Mouse (Mus musculus) adrenal gland, postnatal 4 days (tissue): ENCODE measurements around the gene Ano1. TPM values are rescaled to one million over a fixed set of nuclear protein-coding genes. Genes with fewer than 3 reads are reported as not detected.

ENCODE experiments used
- DNase-seq, 2 experiments: peaks; one replicate each; pipeline ENCODE4 v3.0.0; 2021 to 2022; ENCODE audit warnings: low spot score in 2 of 2, mixed read lengths in 2 of 2
- total RNA-seq, 2 experiments: library from RNA; stranded (reverse); gene quantifications; 2 replicates each; pipeline ENCODE4 v1.2.3; 2021

Ano1 gene
- total RNA-seq, 2 experiments from 2014 or later, result 22.7 to 29.3 TPM

DNA sequence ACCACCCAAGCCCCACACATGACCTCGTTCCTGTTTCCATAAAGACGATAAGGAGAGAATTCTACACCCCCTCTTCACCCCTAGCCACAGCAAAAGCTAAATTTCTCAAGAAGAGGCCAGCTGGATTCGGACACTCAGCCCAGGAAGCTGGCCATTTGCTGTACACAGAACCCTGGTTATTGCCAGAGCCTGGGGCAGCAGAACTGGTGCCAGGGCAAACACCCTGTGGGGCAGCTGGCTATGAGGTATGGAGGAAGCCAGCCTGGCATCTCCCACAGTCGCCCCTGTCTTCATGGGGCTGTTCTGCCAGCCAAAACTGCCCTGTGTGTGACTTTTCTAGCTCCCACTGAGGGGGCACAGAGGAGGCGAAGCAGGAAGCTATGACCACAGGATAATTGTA, 104.2 kb downstream of the Ano1 start:
- DNase-seq, result no peak

DNA sequence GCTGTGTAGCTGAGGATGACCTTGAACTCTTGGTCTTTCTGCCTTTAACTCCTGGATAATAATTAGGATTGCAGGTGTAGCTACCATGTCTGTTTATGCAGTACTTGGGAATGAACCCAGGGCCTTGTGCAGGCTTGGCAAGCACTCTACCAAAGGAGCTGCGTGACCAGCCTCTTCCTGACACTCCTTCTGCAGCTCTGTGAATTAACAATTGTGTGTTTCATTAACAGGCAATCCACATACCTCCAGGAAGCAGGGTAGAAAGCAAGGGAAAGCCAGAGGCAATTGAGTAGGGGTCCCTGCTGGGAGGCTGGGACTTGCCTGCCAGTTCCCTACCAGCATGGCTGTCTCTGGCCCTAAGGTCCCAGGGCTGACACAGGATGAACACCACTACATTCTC, 111.0 kb downstream of the Ano1 start:
- DNase-seq, result no peak

DNA sequence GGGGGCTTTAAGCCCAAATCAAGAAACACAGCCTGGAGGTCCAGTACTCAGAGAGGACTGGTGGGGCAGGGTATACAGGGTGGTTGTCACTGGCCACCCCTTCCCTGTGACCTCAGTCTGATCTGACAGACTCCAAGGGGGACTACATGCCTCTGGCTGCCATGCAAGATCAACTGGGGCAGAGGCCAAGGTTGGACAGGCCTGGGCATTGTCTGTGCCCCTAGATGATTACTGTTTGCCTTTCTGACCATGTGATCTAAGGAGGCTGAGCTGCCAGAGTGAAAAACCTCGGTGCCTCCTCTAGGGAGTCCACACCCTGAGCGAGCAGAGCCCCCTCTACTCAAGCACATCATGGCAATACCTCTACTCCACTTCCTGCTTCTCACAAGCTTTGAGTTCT, 115.8 kb downstream of the Ano1 start:
- DNase-seq, result no peak

DNA sequence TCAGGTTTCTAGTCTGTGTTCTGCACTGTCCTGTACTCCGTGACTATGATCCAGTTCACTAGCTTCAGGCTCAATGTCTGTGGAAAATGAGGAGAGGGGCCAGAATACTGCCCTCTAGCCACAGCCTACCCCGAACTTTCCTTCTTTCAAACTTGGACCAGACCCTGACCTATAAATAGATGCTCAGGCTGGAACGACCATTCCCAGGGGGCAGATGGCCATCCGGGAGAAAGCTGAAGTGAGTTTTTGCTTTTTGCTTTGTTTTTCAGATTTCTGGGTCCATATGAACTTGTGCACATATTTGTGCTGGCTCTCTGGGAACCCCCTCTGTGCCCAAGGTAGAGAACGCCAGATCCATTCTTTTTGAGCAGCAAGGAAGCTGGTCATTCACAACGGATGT, 116.9 kb downstream of the Ano1 start:
- DNase-seq, result no peak

DNA sequence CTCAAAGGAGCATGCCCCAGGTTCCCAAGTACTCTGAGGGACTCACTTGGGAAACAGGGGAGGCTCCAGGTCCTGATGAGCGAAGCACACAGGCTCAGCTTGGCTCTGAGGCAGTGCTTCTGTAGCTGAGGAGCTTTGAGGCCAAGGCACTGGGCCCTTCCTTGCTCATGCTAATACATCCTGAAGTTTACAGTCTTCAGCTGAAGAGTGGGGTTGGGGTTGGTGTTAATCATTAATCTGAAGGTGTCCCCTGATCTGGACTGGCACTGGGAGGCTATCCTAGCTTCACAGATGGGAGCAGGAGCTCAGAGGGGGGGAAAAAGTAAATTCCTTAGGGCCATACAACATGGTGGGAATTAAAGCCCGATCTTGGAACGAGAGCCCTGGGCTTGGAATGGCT, 117.3 kb downstream of the Ano1 start:
- DNase-seq, result no peak

DNA sequence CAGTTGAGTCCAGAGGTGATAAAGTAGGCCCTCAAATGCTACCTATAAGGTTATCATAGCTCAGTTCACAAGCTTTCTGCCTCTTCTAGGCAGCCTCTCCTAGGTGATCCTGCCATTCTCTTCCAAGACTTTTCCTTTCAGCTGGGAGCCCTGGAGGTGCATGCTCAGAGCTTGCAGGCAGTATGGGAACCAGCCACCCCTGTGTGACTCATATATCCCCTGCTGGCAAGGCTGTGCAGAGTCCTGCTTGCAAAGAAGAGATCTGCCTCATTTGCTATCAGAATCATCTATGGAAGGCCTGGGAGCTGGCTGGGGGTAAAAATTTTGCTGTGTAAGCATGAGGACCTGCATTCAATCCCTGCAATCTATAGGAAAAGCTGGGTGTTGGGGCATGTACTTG, 119.5 kb downstream of the Ano1 start:
- no peak for DNase-seq

DNA sequence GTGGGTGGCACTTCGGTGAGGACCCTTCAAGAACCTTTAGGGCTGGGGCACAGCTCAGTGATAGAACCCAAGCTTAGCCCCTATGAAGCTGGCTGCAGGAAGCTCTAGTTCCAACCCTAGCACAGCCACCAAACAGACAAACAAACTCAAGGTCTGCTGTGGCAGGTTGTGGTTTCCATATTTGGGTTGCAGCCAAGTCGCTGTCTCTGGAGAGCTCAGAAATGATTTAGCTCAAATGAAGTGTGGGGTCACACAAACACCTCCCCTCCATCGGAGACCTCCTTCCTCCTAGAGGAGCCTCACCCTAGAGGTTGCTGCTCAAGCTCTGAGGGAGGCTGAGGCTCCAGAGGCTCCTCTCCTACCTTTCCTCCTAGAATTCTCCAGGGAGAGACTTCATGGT, 121.2 kb downstream of the Ano1 start:
- no peak for DNase-seq

DNA sequence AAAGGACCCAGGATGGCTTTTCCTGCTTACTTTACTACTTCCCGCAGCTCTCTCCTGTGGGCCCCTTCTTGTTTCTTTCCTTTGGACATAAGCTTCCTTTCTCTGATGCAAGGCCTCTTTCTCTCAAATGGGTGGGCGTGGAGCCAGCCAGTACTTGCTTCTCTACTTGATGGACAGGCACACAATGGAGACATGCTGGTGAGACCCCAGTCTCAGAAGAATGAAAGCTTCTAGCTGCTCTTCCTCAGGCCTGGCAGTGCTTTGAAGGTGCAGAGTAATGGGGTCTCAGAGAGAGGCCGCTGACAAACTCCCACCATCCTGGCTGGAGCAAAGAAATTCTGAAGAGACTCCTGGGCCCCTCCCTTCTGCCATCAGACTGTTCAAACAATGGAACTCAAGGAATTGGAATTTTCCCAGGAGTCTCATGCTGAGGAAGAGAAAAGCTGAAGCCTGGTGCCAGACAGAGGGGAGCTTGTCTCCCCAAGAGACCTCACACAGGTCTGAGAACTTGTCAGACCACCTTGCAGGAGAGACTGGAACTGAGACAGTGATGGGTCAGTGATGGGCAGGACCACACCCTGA, 123.3 kb downstream of the Ano1 start:
- DNase-seq, result no peak

DNA sequence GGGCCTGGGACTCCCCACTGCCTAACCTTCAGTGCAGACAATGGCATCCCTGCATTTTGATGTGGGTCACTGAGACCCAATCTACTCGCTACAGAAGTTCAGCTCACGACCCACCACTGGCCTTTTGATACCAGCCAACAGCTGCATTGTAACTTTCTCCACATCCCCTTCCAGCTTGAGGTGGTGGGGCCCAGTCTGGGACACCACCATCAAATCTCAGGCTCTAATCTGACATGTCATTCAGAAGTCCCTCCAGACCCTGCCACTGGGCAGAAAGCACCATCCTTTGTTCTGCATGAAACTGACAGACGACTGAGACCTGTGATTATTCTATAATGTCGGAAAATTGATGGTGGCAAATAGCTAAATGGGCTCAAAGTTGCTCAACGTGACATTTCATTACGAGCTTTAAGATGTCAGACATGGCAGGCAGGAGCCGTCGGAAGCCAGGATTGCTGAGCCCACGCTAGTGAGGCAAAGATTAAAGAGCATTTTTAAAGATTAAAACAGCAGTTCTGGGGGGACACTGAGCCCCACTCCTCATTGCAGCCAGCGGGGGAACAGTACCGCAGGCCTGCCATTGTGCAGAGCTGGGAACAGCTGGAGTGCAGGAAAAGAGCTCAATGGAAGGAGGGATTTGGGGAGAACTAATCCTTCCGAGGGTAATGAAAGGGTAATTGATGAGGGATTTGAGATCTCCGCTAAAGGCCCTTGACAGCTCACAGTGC, 124.0 kb downstream of the Ano1 start:
- no peak for DNase-seq

DNA sequence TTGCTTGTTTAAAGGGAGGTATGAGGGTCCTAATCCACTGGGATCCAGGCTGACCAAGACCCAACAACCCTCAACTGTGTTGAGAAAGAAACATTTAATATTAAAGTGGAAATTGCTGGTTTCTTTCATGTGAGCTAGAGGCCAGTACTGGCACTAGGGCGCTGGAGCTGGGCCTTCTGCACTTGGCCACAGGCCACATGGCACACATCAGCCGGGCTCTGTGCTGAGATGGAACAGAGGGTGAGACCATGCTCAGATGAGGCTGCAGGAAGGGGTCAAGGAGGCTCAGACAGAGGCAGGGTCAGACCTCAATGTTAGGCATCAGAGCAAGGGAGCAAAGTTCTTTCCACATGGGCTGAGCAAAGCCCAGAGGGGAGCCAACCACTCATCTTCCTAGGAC, 125.7 kb downstream of the Ano1 start:
- DNase-seq, result no peak

DNA sequence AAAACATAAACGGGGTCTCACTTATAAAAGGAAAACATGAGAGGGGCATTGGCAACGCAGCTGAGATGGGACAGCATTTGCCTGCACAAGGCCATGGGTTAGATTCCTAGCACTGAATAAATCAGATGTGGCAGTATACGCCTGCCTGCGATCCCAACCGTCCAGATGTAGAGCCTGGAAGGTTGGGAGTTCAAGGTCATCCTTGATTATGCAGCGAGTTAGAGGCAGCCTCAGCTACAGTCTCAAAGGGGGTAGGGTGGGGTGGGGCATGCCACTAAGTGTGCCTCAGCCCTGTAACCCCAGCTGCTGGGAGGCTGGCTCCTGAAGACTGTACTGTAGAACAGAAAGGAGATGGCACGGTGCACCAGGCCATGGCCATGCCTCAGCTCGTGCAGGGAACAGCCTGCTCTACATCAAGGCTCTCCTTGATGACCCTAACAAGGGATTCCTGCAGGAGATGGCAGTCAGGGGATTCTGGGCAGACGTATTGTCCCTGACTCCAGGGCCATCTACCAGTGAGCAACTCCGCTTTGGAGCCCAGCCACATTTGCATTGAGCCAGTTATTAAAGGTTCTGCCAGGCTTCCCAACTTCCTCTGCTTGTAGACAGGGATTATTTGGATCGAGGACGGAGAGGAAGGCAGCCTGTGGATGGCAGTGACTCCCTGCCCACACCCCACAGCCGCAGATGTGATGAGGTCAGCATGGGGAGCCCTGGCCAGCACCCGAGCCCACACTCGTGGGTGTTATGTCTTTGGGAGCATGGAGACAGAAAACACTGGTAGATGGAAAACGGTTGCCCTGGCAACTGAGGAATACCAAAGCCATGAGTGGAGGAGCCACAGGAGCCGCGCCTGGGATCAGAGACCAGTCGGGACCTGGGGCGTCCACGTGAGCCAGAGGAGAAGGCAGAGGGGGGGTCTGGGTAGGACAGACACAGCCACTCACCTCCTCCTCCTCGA, 130.8 kb downstream of the Ano1 start:
- peak in 1 of 2 experiments; percentile 46 for DNase-seq

DNA sequence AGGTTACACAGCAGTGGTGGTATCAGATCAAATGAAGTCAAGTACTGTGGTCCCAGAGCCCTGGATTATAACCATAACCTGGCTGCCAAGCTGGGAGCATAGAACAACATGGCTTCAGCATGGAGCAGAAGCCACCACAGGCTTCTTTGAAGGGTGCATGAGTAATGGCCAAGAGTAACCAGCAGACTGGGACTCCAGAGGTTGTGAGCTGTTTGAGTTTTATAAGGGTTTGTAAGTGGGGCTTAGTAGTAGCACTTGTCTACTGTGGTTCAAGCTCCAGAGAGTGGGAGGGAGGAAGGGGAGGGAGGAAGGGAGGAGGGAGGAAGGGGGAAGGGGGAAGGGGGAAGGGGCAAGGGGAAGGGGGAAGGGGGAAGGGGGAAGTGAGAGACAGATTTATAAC, 131.5 kb downstream of the Ano1 start:
- no peak for DNase-seq

DNA sequence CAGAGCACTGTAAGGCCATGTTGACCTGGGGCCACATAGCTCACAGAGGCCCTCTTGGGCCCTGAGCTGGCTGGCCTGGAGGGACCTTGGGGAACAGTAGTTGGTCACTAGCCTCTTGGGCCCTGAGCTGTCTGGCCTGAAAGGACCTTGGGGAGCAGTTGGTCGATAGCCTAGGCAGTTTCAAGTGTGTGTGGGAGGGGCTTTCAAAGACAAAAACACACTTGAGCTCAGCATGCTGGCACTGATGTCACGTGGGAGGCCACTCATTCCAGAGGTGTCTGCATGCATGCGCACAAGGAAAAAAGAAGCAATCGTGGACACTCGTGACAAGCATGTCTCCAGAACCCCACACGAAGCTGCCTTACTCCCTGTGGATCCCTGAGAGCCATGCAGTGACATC, 136.4 kb downstream of the Ano1 start:
- DNase-seq, result no peak

DNA sequence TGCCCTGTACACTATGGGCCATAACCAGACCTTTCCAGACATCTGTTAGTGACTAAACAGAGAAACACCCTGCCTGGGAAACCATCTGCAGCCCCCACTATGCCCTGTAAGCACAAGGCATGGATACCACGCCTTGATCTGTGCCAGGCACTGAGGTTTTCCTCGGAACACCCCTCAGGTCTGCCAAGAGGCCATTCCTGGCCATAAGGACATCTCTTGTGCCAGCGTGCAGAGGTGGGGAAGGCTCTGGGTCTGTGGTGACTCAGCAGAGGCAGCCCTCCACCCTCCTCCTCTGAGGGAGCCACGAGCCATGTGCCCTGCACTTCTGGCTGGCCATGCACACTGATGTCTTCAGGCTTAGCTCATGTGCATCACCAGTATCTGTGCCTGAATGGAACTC, 138.9 kb downstream of the Ano1 start:
- no peak for DNase-seq

DNA sequence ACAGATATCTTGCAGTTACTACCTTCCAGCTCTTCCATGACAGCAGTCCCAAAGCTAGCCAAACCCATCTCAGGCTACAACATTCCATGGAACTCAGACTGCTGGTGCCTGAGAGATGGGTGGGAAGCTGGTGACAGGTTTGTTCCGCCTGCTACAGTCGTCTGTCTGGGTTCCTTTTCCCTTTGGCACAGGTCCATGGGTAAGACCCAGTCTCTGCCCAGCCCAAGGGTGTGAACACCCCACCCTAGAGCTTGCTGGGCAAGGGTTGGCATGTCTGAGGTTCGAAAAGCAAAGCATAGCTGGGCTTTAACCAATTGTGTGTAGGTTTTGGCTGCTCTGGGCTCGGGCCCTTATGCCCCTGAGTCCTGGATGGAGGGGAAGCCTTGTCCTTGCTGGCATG, 139.4 kb downstream of the Ano1 start:
- DNase-seq, result no peak

DNA sequence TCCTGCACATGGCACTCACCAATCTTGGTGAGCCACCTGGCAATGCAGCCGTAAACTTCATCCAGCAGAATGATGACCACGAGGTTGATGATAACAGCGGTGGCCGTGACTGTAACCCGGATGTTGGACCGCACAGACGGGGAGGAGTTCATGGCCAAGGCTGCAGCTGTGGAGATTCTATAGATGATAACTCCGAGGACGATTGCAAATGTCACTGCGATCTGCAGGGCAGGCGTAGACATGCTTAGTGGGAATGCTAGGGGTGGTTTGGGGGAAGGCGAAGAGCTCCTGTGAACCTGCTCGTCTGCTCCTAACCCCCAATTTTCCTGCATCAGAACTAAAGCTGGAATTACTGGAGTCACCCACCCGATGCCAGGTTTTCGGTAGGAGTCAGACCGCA, 140.2 kb downstream of the Ano1 start:
- no peak for DNase-seq

DNA sequence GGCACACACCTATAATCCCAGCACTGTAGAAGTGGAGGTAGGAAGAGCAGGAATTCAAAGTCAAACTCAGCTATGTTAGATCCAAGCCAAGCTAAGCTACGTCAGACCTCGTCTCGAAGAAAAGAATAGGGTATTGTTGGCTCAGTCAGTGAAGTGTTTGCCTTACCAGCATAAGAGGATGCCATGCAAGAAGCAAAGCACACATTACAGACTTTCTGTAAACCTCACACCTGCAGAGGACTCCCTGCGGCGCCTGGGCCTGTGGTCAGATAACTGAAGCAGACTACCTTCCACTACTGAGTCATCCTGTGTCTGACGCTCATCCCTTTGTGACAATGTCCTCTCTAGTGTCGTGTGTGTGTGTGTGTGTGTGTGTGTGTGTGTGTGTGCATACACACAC, 142.2 kb downstream of the Ano1 start:
- no peak for DNase-seq

DNA sequence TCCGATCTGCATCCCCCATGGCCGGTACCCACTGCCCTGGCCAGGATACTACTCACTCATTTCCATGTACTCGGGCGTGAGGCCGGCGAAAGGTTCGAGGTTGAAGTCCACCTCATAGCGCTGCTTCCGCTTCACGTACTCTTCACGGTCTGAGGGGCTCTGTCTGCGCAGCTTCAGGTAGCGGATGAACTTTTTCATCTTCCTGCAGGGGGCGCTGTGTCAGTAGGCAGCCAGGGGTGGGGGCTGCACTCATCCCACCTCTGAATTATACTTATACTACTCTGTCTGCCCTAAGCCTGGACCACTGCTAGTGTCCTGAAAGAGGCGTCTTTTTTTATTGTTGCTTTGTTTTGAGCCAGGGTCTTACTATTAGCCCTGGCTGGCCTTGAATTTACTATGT, 143.9 kb downstream of the Ano1 start:
- DNase-seq, result no peak

DNA sequence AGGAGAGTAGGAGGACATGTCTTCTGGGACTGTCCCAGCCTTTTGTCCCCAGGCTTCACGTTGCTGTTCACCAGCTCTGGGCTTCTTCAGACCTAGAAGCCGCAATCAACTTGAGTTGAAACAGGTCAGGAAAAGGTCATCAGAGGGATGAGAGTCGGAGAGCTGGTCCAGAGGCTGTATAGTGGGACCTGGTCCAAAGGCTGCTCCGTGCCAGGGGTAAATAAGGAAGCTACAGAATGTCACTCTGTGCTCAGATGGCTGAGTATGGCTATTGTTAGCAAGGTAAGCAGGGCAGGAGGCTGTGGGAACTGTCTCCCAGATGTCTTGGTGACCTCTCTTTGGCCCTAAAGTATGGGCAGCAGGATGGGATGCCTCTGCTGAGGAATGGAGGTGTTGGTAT, 147.0 kb downstream of the Ano1 start:
- DNase-seq, result no peak

DNA sequence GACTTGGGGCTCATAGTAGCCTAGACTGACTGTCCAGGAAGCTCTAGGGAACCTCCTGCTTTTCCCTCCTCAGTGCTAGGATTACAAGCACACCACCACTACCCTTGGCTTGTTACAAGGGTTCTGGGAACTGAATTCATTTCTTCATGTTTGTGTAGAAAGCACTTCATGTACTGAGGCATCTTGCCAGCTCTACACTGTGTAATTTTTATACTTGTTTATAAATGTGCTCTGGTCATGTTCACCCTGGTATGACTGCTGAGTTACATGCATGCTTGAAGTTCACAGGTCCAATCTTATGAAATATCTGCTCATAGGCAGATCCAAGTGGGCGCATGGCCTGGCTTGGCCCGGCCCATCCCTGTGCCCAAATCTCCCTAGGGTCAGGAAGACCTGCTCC, 147.5 kb downstream of the Ano1 start:
- DNase-seq, result no peak

DNA sequence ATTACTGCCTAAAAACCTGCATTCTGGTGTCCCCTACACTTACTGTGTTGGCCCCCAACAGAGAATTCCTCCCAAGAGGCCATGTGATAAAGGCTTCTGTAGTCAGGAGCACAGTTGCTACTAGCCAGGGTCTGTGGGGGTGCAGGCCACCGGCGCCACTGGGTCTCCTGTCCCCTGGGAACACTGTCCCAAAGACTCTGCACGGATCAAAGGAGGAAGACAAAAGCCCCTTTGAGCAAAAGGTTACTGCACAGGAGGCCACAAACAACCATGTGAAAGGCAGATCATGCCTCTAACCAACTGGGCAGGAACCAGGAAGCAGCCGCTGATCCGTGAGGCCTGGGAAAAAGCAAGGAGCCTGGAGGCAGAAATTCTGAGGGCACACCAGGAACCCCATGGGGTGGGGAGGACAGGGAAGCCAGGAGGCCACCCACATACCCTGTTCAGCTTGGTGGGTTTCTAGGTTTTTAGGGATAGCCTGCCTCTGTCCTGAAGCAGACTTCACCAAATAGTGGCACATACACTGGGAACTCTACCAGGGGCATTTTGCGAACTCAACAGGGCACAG, 151.4 kb downstream of the Ano1 start:
- DNase-seq, result no peak

DNA sequence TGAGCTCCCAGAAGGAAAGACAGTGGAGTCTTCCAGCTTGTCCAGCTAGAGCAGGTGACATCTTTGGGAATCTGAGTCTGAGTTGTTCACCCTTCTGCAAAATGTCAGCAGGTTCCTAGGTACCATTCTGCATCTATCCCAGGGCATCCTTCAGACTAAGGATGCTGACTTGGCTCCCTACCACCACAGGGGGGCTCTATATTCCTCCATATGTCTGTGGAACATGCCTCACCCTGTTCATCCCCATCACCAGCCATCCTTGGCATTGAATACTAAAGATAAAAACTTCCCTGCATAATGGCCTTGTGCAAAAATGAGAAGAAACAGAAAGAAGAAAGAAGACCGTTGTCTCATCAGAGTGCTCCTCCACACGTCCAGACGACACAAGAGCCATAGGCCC, 162.3 kb downstream of the Ano1 start:
- DNase-seq, result no peak
